Mouse (Mus musculus) B cell, adult 2 months (primary cell): Measurements from ENCODE around the gene Otud5.

Experiments used
- DNase-seq, 2 experiments: peaks; one replicate each; pipeline ENCODE4 v3.0.0; 2022

Otud5 gene

DNA sequence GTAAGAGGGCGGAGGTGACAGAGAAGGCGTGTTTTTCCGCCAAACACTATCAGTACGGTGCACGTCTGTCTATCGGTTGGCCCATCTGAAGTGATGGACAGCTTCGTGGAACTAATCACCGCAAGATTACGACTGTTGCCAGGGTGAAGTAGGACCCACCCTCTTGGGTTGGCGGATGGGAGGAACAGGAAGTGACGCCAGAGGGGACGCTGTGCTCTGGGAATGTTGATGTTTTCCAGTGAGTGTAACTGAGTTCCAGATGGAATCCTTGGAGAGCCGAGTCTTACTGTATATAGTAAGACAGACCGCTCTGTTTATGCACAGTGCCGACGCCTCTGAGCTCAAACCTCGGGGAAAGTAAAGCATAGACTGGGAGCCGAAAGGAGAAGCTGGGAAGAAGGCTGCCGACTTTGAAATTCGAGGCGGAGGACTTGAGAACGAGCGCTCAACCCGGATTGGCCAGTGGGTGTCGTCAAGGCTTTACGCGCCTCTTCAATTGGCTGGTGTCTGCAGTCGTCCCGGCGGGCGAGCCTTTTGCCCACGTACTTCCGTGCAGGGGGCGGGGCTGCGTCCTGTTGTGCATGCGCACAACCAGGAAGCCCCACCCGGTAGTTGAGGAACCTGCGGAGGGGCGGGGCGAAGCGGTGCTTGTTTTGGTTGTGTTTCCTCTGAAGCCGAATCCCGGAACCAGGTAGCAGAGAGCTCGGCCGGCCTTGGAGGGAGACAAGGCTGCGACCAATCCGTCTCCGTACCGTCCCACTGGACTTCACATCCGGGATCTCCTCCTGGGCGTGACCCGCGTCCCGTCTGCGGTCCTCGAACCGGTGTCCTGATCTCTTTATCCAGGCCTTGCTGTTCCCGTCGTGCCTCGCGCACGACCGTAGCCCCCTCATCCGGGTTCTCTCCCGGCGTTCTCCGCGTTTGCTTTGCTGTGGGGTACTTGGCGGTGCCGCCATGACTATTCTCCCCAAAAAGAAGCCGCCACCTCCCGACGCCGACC, at the start of gene Otud5:
Otud5 (plus strand) TSS at position 202 of the 1,000 bp plus-strand sequence.
- DNase-seq, result peak; percentile 93 to 95

DNA sequence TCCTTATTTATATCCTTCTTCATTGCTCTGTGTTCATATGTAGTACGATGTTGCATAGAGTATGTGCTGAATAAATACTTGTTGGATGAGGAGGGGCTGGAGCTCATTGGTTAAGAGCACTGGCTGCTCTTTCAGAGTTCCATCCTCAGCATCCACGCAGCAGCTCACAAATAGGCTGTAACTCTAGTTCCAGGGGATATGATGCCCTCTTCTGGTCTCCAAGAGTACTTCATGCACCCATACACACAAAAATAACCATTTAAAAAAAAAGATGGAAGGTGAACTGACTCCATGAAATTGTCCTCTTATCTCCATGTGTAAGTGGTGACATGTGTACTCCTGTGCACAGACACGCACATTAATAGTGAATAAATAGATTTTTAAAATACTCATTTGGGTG, 47.8 kb upstream of the Otud5 start:
- DNase-seq, result peak; percentile 16 to 37

DNA sequence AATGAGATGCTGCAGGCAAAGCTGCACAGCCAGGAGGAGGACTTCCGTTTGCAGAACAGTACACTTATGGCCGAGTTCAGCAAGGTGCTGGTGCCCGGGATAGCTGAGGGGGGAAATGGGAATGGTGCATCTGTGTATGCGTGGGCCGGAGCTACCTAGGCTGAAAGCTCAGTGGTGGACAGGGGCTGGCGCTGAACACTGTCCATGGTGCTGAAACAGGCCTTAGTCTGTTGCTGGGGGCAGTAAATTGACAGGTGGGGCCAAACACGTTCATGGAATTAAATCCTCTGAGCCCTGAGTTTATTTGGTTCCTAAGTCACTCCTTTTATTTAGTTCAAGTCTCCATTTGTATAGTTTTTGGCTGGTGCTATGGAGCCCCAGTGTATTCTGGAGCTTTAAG, 46.1 kb upstream of the Otud5 start:
- DNase-seq, result peak; percentile 25 to 38

DNA sequence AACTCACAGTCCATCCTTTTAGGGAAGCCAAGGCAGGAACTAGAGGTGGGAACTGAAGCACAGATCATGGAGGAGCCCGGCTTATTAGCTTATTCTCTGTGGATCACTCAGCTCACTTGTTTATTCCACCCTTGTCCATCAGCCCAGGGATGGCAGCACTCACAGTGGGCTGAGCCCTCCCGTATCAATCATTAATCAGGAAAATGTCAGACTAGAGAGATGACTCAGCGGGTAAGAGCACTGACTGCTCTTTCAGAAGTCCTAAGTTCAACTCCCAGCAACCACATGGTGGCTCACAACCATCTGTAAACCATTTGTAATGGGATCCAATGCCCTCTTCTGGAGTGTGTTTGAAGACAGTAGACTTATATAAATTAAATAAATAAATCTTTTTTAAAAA, 43.8 kb upstream of the Otud5 start:
- no peak for DNase-seq

DNA sequence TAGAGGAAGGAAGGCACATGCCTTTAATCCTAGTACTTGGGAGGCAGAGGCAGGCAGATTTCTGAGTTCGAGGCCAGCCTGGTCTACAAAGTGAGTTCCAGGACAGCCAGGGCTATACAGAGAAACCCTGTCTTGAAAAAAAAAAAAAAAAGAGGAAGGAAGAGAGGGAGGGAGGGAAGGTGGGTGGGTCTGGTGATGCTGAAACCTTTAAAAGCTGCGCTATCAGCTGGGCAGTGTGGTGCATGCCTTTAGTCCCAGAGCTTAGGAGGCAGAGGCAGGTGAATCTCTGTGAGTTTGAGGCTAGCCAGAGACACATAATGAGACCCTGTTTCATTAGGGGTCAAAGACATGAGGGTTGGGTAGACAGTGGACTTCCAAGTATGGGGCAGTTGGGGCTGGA, 39.0 kb upstream of the Otud5 start:
- peak in 1 of 2 experiments; percentile 3 for DNase-seq

DNA sequence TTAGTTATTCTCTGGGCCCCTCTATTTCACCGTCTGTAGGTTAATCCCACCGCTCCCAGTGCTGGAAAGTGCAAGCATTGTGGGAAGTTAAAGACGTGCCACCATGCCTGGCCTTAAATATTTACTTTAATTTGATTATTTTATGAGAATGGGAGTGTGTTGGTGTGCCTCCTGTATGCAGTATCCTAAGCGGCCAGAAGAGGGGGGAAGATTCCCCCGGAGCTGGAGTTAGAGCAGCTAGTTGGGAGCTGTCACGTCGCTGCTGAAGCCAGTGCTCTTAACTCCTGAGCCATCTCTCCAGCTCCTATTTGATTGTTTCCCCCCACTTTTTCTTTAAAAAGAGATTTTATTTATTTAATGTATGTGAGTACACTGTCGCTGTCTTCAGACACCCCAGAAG, 26.1 kb upstream of the Otud5 start:
- peak; percentile 51 to 57 for DNase-seq

DNA sequence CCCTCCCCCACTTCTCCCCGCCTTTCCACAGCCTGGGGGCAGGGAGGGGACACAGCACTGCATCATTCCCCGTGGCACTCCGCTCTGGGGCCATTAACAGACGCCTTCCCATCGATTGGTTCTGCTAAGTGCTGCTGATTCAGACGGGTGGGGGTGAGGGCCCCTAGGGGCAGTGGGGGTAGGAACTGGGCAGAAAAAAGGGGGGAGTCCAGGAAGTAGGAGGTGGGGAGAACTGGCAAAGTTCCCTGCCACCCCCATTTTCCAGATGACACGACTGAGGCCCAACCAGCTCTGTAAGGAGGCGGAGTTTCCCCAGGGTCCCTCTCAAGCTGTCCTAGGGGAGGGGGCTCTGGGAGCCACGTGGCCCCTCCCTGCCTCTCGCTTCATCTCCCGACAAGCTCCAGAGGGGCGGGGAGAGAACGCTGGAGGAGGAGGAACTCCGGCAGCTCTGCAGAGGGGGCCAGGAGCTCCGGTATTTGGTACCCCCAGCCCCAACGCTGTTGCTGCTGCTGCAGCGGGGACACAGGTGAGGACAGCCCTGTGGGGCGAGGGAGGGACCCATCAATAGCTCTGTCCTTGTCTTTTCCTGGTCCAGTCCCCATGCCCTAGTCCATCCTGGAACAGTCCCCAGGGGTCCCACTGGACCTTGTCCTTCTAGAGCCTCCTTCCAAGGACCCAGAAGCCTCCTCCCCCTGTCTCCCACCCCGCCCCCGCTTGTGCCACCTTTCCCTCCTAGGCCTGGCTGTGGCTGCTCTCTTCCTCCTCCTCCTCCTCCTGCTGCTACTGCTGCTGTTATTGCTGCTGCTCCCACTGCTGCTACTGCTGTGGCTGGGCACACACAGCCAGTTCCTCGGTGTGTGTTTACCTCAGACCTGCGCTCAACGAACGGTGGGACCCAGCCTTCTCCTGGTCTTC, 19.0 kb upstream of the Otud5 start, which contains the start of gene Kcnd1:
Kcnd1 (plus strand) TSS at position 425 of the 915 bp plus-strand sequence.
- DNase-seq, result no peak

DNA sequence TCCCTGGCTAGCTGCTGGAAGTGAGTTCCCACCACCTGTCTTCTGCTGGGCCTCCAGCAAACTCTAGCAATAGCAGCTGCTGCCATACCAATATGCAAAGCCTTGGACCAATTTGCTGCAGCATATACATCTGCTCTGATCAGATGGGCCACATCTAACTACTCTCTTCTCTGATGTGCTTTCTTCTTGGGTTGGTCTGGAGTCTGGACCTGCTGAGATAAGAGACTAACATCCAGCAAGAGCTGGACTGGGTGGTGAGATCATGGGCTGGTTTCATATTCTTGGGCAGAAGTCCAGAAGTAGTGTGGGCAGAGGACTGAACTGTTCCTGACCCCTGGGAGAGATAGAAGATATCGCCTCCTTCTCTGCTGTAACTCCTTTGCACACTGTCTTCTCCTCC, 4.0 kb upstream of the Otud5 start:
- DNase-seq, result no peak

DNA sequence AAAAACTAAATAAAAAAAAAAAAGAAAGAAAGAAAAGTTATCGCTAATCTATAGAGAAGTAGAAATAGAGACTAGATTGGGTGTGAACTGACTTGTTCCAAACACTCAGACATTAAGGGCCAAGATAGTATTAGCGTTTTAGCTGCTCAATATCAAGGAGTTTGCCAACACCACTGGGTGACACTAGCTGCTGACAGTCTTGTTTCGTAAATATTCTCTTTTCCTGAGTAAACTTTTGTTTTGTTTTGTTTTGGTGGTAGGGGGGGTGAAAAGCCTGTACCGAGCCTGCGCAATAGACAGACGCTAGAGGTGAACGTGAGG, 362 bp upstream of the Otud5 start:
- no peak for DNase-seq

DNA sequence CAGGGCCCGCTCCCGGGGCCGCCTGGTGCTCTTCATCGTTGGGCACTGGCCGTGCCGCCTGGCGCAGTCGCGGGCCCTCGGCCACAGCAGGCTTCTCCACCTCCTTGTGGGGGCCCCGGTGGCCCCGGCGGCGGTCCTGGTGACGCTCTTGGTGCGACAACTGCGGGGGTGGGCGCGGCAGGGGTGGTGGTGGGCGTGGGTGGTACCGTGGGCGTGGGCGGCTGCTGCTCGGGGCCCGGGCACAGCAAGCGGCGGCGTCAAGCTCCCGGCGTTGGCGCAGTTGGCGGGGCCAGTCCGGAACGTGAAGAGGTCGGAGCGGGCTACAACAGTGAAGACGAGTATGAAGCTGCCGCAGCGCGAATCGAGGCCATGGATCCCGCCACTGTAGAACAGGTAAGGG, 1.2 kb downstream of the Otud5 start:
- peak in 1 of 2 experiments; percentile 33 for DNase-seq

DNA sequence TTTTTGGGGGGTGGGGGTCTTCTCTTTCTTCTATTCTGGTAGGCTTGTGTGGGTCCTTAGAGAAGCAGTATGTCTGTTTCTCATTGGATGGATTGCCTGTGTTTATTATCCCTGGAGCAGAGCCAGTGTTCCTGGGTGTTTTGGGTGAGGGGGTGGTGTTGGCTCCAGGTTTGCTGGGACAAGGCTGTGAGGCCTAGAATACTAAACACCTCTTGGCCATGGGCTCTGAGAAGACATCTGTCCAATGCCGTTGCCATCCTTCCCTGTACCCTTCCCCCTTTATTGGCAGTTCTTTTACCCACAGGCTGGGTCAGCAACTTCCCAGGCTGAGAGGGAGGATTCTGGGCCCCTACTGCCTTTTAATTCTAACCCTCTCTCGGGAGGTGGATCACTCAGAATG, 6.7 kb downstream of the Otud5 start:
- no peak for DNase-seq

DNA sequence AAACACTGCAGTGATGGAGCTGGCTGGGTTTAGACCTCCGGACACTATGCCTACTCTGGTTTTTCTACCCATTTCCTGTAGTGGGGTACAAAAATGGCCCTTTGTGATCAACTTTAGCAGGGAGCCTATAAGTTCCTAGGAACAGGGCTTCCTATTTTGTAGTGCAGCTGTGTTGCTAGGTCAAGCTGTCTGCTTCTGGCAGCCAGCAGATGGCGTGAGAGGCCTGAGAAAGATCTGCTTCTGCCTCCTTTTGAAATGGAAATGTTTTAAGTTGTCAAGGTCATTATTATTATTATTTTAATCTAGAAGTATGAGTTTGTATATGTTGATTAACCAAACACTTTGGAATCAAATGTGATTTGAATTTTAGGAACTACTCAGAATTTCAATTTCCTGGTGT, 13.4 kb downstream of the Otud5 start:
- DNase-seq, result peak; percentile 64 to 67

DNA sequence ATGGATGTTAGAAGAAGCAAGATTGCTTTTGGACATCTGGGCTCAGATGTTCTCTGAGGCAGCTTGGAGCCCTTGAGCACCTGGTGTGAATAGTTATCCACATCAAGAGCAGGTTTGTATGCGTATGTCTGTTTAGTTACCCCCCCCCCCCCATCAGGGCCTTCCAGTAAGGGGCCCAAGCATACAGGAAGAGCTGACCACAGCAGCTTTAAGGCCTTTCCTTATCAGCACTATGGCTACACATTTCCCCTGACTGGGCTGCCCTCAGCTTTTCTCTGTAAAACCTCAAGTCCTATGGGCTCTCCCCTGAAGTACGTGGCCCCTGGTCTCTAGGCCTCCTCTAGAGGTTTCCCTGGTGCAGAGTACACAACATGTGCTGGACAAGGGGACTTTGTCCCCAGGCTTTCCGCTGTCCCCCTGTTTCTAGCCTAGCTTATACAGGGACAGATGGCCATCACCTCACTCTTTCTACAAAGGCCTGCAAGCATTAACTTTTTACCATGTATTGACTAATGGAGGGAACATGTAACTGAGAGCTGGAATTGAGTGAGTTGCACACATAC, 18.1 kb downstream of the Otud5 start:
- no peak for DNase-seq

DNA sequence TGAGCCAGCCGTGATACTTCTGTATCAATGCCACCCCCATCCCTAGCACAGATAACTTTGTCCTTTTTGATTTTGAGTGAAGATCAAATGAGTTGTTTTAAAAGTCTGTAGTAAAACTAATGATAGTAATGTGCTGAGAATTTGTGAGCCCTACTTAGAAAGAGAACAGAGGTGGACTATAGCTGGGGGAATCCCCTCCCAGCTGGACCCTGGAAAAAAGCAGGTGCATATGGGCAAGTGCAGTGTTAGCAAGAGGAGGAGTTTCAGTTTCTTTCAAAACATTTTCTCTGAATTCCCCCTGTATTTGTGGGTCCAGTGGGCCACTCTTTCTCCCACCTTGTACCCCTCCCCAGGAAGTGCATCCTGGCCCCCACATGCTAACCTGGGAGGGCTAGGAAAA, 22.0 kb downstream of the Otud5 start:
- DNase-seq, result no peak

DNA sequence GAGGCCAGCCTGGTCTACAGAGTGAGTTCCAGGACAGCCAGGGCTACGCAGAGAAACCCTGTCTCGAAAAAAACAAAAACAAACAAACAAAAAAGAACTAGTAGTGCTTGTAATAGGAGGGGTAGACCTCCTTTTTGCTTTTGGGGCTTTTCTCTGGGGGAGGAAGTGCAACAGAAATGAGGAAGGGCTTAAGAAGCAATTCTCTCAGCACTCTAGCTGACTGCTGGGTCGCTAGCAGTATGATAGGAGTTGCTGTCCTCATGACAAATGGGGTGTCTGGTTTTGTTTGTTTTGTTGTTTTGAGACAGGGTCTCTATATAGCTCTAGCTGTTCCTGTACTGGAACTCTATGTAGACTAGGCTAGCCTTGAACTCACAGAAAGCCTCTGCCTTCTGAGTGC, 23.4 kb downstream of the Otud5 start:
- peak; percentile 31 to 35 for DNase-seq

DNA sequence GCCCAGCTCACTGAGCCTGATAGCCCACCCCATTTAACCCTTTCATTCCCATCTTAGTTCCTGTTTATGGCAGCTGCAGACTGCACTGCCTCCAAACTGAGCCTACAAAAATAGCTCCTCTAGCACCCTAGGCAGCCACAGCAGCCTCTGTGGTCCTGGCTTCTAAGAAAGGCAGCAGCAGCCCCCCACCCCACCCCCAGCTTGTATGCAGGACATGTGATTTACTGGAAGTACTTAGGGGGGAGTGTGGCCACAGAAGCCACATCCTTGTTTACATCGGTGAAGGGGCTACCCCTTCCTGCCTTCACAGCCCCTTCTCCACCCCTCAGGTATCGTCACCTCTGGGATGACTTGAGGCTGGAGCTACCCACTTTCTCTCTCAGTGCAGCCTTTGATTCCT, 24.2 kb downstream of the Otud5 start:
- DNase-seq, result peak; percentile 29 to 32

DNA sequence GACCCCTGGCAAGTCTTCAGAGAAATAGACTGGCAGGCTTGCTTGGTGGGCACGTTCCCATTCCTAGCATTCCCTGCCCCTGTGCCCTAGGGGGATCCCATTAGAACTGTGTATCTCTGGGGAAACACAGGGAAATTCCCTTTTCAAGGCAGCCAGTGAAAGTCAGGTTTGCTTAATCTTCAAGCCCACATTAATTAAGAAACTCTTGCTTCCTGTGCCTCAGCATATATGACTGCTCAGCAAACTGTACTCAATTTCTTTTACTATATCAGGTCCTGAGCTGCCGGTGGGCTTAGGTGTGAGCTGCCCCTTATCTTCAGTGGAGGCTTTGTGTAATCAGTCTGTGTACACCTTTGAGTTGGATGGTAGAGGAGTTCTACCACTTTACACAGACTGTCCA, 24.6 kb downstream of the Otud5 start:
- DNase-seq, result no peak

DNA sequence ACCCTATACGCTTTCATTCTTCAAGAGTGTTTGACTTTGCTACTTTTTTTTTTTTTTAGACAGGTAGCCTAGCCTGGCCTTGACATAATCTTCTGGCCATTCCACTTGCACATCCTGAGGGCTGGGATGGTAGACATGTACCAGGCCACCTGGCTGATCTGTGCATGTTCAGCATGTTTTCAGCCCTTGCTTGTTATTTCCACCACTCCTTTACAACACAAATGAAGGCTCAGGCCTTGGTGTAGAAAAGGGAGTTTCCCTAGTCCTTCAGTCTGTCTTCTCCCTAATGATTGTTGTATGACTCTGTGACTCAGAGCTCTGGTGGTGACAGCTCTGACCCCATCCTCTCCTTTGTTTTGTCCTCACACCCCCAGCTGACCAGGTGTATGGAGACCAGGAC, 26.0 kb downstream of the Otud5 start:
- DNase-seq, result no peak

DNA sequence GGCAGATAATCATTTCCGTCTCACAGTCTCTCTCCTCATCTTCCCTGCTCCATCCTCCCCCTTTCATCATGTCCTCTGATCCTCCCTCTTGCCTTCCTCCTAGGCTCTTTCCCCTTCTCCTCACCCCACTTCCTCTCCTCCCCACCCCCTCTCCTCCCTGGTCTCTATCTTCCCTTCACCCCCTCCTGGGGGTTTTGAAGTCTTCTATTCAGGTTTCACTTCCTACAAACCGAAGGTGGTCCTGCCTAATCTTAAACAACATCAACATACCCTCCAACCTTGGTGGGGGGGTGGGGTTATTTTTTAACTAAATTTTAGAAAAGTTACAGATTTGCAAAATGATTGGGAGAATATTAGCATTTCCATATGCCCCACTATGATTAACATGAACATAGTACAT, 27.3 kb downstream of the Otud5 start:
- DNase-seq, result no peak

DNA sequence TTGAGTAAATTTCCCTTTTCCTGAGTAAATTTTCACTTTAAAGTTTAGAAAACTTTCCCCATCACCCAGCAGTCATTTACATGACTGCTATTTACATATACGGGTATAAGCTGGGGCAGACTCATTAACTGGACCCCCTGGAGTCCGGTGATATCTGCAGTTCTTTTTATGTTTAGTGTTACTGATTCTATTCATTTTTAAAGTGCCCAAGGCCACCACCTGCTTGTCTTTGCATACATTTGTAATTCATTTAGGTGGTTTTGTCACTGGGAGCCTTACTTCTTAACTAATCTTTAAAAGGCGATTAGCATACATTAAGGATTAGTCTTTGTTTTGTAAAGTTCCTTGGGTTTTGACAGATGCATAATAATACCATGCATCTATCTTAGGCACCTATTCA, 28.7 kb downstream of the Otud5 start:
- no peak for DNase-seq

DNA sequence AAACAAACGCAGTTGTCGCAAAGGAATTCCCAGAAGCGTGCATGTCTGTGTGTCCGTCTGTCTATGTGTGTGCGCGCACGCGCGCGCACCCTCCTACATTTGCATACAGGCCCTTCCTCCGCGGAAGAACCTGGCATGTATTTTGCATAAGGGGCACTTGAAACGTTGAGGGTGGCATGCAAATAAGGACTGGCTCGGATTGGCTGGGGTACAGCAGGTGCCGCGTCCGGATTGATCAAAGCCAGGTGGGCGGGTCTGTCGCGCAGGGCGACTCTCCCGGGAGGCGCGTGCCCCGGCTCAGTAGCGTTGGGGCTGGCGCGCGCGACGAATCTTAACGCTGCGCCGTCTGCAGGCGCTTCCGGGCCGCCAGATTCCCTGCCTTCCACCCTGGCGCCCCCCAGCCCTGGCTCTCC, 36.8 kb downstream of the Otud5 start, which contains the start of gene Pim2:
Pim2 (plus strand) TSS at position 256 of the 413 bp plus-strand sequence.
- DNase-seq, result peak; percentile 86 to 88

DNA sequence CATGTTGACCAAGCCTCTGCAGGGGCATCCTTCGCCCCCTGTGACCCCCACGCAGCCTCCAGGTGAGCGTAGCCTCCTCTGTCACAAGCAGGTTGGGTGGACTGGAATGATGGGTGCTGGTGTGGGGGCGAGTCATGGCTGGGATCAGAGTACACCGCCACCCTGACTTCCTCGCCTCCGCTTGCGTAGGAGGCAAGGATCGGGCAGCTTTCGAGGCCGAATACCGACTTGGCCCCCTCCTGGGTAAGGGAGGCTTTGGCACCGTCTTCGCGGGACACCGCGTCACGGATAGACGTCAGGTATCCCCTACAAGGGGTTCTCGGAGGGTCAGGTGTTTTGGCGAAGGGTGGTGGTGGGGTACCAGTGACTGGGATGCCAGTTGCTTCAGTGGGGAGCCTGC, 37.3 kb downstream of the Otud5 start:
- peak; percentile 27 to 30 for DNase-seq

DNA sequence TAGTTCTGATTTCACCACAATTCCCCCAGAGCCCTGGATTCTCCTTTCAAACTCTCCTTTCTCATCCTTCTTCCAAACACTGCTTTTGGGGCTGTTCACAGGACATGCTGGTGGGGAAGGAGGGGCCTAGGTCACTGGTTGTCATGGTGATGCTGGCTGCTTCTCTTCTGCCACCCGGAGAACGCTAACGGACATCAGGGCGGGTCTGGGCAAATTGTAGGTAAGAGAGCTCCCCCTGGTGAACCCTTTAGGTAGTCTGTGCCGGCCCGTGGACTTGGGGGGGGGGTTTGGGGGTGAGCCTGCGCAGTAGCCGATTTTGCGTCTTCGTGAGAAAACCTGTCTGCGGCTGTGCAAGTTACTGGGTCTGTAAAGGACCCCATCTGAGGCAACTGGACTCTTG, 38.7 kb downstream of the Otud5 start:
- peak; percentile 75 for DNase-seq
